20 mouse cellular contexts compared by ENCODE assay signal in the genomic region with DNA sequence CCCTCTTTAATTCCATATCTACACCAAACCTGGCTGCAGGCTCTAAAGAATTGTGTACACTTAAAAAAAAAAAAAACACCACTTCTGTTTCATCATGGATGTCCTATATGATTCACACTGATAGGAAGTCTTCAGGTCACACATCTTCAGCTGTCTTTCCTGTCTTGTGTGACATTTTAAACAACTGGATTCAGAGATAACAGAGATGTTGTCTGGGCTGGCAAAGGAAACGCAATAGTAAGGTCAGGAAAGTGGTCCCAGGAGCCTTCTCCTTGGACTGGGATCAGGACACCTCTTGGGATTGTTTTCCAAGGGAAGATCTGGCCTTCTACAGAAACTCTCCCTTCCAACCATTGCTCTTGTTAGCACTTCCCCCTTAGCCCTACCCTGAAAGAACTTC. TPM values are rescaled to one million over a fixed set of nuclear protein-coding genes. Genes with fewer than 3 reads are reported as not detected.
DNase-seq lines count a peak whose midpoint lies in the region; ATAC-seq and TF ChIP-seq lines count a peak whose summit lies in the region.
"Had no signal": no experiment of that assay in that cellular context is flagged by ENCODE, and none has a peak within 500 bp of the region (broad histone marks: within the 10 kb centered on the region; RNA-seq: fewer than 3 reads in every experiment).

No protein-coding gene starts in this region.

- no peak for ATAC-seq in heart, embryonic 13.5 days (ENCODE audit: extremely low read depth, insufficient number of reproducible peaks, low FRiP score, low TSS enrichment)
- ATAC-seq in kidney, embryonic 16.5 days (ENCODE audit: low FRiP score, low TSS enrichment) = no peak
- no peak for ATAC-seq in megakaryocyte-erythroid progenitor cell, adult 5-6 weeks (replicated peaks; ENCODE audit: low FRiP score, low TSS enrichment, poor library complexity, severe bottlenecking)
- ATAC-seq: CD4-positive, CD25-positive, alpha-beta regulatory T cell, adult 4 months had no signal

- TF ChIP-seq CTCF in C2C12 (IDR thresholded peaks at IDR 0.05; ENCODE audit: control insufficient read depth, insufficient read depth, insufficient read length) = no peak

- no peaks in the 10 kb centered on the region for H3K79me2 ChIP-seq in C2C12 (ENCODE audit: control insufficient read depth, insufficient read depth)

- H3K27me3 ChIP-seq in heart, embryonic 13.5 days (replicated peaks) = no peaks in the 10 kb centered on the region
- no peaks in the 10 kb centered on the region for H3K27me3 ChIP-seq in kidney, embryonic 16.5 days (ENCODE audit: insufficient read depth, low read length)
- no peaks in the 10 kb centered on the region for H3K27me3 ChIP-seq in C2C12 (ENCODE audit: control insufficient read depth, insufficient read depth, insufficient read length)
- H3K27me3 ChIP-seq: embryonic facial prominence, embryonic 15.5 days; limb, embryonic 15.5 days; neural tube, embryonic 12.5 days; stomach, embryonic 15.5 days had no signal

- peak overlapping the region; percentile 38 for H3K4me3 ChIP-seq in heart, embryonic 13.5 days
- H3K4me3 ChIP-seq in kidney, embryonic 16.5 days (ENCODE audit: low read length) = peak overlapping the region; percentile 18; the same call in 1 of the 2 replicates
- H3K4me3 ChIP-seq in C2C12 (ENCODE audit: insufficient read depth, poor library complexity, severe bottlenecking) = no peak overlapping the region
- H3K4me3 ChIP-seq: embryonic facial prominence, embryonic 15.5 days; forebrain, embryonic 10.5 days; limb, embryonic 15.5 days; midbrain, embryonic 10.5 days; neural tube, embryonic 12.5 days; stomach, embryonic 15.5 days had no signal

- H3K27ac ChIP-seq in heart, embryonic 13.5 days (replicated peaks) = peak overlapping the region; percentile 63; the same call in 1 of the 2 replicates
- no peak overlapping the region for H3K27ac ChIP-seq in kidney, embryonic 16.5 days (ENCODE audit: low read length)
- H3K27ac ChIP-seq: embryonic facial prominence, embryonic 15.5 days; forebrain, embryonic 10.5 days; limb, embryonic 15.5 days; midbrain, embryonic 10.5 days; neural tube, embryonic 12.5 days; stomach, embryonic 15.5 days had no signal

- no peak for DNase-seq in heart, postnatal 36 days
- no peak for DNase-seq in kidney, adult 18-20 months
- peak; percentile 29 to 49 for DNase-seq in kidney, postnatal 36 days
- DNase-seq: cerebellum, postnatal 14 days; embryo, embryonic 11 days; gastrocnemius, postnatal 10 days; right cerebral cortex, postnatal 14 days; thymus, adult 2 months had no signal

- peak overlapping the region; percentile 57 for H3K4me2 ChIP-seq in heart, embryonic 13.5 days
- H3K4me2 ChIP-seq in kidney, embryonic 16.5 days (replicated peaks; ENCODE audit: low read depth, low read length) = peak overlapping the region; percentile 29
- H3K4me2 ChIP-seq: embryonic facial prominence, embryonic 15.5 days; limb, embryonic 15.5 days; neural tube, embryonic 12.5 days; stomach, embryonic 15.5 days had no signal

- no peaks in the 10 kb centered on the region for H3K36me3 ChIP-seq in heart, embryonic 13.5 days
- H3K36me3 ChIP-seq in kidney, embryonic 16.5 days (ENCODE audit: insufficient read depth, low read length) = no peaks in the 10 kb centered on the region
- H3K36me3 ChIP-seq in C2C12 (ENCODE audit: control insufficient read depth, insufficient read depth) = no peaks in the 10 kb centered on the region
- H3K36me3 ChIP-seq: embryonic facial prominence, embryonic 15.5 days; forebrain, embryonic 10.5 days; G1E; limb, embryonic 15.5 days; midbrain, embryonic 10.5 days; neural tube, embryonic 12.5 days; stomach, embryonic 15.5 days had no signal

- H3K9me3 ChIP-seq in heart, embryonic 13.5 days = no peaks in the 10 kb centered on the region
- no peaks in the 10 kb centered on the region for H3K9me3 ChIP-seq in kidney, embryonic 16.5 days (ENCODE audit: low read length)
- H3K9me3 ChIP-seq: embryonic facial prominence, embryonic 15.5 days; forebrain, embryonic 10.5 days; G1E; limb, embryonic 15.5 days; midbrain, embryonic 10.5 days; neural tube, embryonic 12.5 days; stomach, embryonic 15.5 days had no signal

- intact Hi-C loops in heart, postnatal 36 days (cut with DNase I) = no loop called here

- 36% methylated on average over 1 of the region's 1 CpGs for WGBS in heart, embryonic 13.5 days
- WGBS in kidney, embryonic 16.5 days = 87% methylated on average over 1 of the region's 1 CpGs

- peaks cover 44% of the 10 kb centered on the region for H3K4me1 ChIP-seq in heart, embryonic 13.5 days
- H3K4me1 ChIP-seq in kidney, embryonic 16.5 days (ENCODE audit: insufficient read depth, low read length) = peaks cover 3% of the 10 kb centered on the region; the same call in 1 of the 2 replicates
- H3K4me1 ChIP-seq: forebrain, embryonic 10.5 days; neural tube, embryonic 12.5 days had no signal

- H3K79me3 ChIP-seq in C2C12 (ENCODE audit: low read depth) = no peaks in the 10 kb centered on the region

- H3ac ChIP-seq in C2C12 (ENCODE audit: control insufficient read depth, insufficient read length, low read depth) = no peak overlapping the region

- H3K9ac ChIP-seq in heart, embryonic 13.5 days = peak overlapping the region; percentile 64
- no peak overlapping the region for H3K9ac ChIP-seq in kidney, embryonic 16.5 days (replicated peaks; ENCODE audit: low read length)
- H3K9ac ChIP-seq: embryonic facial prominence, embryonic 15.5 days; limb, embryonic 15.5 days; neural tube, embryonic 12.5 days; stomach, embryonic 15.5 days had no signal

TF ChIP-seq in C2C12, 6 proteins besides CTCF, POLR2A, EP300 and RAD21:
- TF ChIP-seq USF1 (IDR thresholded peaks at IDR 0.05; ENCODE audit: low read depth) = no peak
- peak; percentile 50 for TF ChIP-seq MYOD1 (IDR thresholded peaks at IDR 0.05; ENCODE audit: control insufficient read depth, insufficient read length, low read depth)
TF ChIP-seq in C2C12: peak in this region for 1.

RNA-seq across cellular contexts. Expression of a gene that starts 2.7 kb away (rescaled TPM):
- polyA plus RNA-seq in heart, embryonic 13.5 days (2015; fragmentation: Nextera tagmentation; extraction: Ambion mirVana) = 44.6 and 49.0 TPM in 2 replicates
- 10 to 100 TPM; 41.2 to 42.9 TPM for total RNA-seq in heart, postnatal 36 days (2021)
- polyA plus RNA-seq in kidney, embryonic 16.5 days (2015; fragmentation: Nextera tagmentation; extraction: Ambion mirVana) = 41.3 and 44.3 TPM in 2 replicates
- 0.01 TPM for polyA plus RNA-seq in C2C12 (2012; fragmentation: generic; extraction: Trizol)
- 0.46 and 4.6 TPM in 2 replicates for total RNA-seq in megakaryocyte-erythroid progenitor cell, adult 5-6 weeks (2014; fragmentation: Nextera tagmentation)
- 2.0 and 9.5 TPM in 2 replicates for total RNA-seq in megakaryocyte-erythroid progenitor cell, adult 5-6 weeks (2017)
- polyA plus RNA-seq: CD4-positive, CD25-positive, alpha-beta regulatory T cell, adult 4 months; G1E had no signal

Comparison
In these comparisons a context has a peak if more than half of its experiments do, and no peak if none do; other contexts are left out.
1. DNase-seq: peak in kidney, postnatal 36 days (2 of 2); none in heart, postnatal 36 days (0 of 2) and kidney, adult 18-20 months (single experiment).
2. RNA of a gene that starts 2.7 kb away (polyA plus RNA-seq): 44.6 to 49.0 TPM in heart, embryonic 13.5 days and 41.3 to 44.3 TPM in kidney, embryonic 16.5 days; 0.01 TPM in C2C12 (single experiment); every median in the first group is over 10 times any median in the second.